Mouse (Mus musculus) yolk sac, embryonic 10.5 days (tissue): ENCODE data around the gene Gm1110.
"Not testable (repeated sequence)": the region's sequence is repeated elsewhere in the genome, so short reads cannot be mapped to it uniquely, and the experiment has no call there.

ENCODE experiments used
- DNase-seq: peaks from one replicate; pipeline ENCODE4 v3.0.0-alpha.2; 2017; ENCODE audit warnings: low spot score

The Gm1110 gene

GRCm38 (mm10) chr9:26922909-26923526 lies at the start of gene Gm1110:
Gm1110 (minus strand) TSS chr9:26923111.
- no peak for DNase-seq

- DNase-seq: no peak
These were observed 24.9 kb upstream of the Gm1110 start for GRCm38 (mm10) chr9:26947790-26948189.

- no peak for DNase-seq
These were observed 1.2 kb upstream of the Gm1110 start for GRCm38 (mm10) chr9:26924146-26924545.

- no peak for DNase-seq
These were observed 3.1 kb downstream of the Gm1110 start for GRCm38 (mm10) chr9:26919778-26920177.

GRCm38 (mm10) chr9:26913150-26913549 lies 9.8 kb downstream of the Gm1110 start:
- no peak for DNase-seq

GRCm38 (mm10) chr9:26911251-26911650 lies 11.7 kb downstream of the Gm1110 start:
- no peak for DNase-seq

- not testable (repeated sequence) for DNase-seq
These were observed 53.1 kb downstream of the Gm1110 start for GRCm38 (mm10) chr9:26869856-26870255.

- no peak for DNase-seq
These were observed 62.2 kb downstream of the Gm1110 start, which contains the start of gene Glb1l3 for GRCm38 (mm10) chr9:26860751-26861150. Glb1l3 (minus strand) TSS chr9:26860890.

GRCm38 (mm10) chr9:26831089-26831488 lies 91.8 kb downstream of the Gm1110 start:
- DNase-seq: no peak
